Mouse (Mus musculus) embryonic stem cell, embryonic (primary cell): ENCODE measurements around the gene Atg2b.

Experiments
- CTCF ChIA-PET, 4 experiments: fragments of 300-600 bp in 2 of 4; fragments of 350-600 bp in 2 of 4; sonication (Branson Sonifier 250); formaldehyde crosslinking; loops; one replicate each; lab custom pipeline; 2022; ENCODE audit warnings: inconsistent platforms in 2 of 4; lab: Charles Lee
- POLR2A ChIA-PET, 4 experiments: fragments of 300-600 bp in 2 of 4; fragments of 350-600 bp in 2 of 4; sonication (Branson Sonifier 250); formaldehyde crosslinking; loops; one replicate each; lab custom pipeline; 2022; ENCODE audit warnings: antibody characterized with exemption in 4 of 4, inconsistent platforms in 1 of 4; lab: Charles Lee

Atg2b gene

GRCm38 (mm10) chr12:105584851-105585250 lies 100.2 kb downstream of the Atg2b start:
- POLR2A ChIA-PET, result interaction anchor here in 3 of 4 experiments (0.8 to 10.2 kb wide), 37 partner anchors 8 to 362 kb away, joined by 3 to 293 read pairs (median 5); partner anchors contain the start of genes Bdkrb2 (in 3 of the 3), Bdkrb1 (in 1 of the 3) and Tcl1 (in 1 of the 3)

GRCm38 (mm10) chr12:105583484-105583883 lies 101.5 kb downstream of the Atg2b start:
- ChIA-PET POLR2A (interaction anchor here in 3 of 4 experiments (0.7 to 10.2 kb wide), 16 partner anchors 9 to 359 kb away, joined by 3 to 293 read pairs (median 6); partner anchors contain the start of gene Bdkrb2 (in 3 of the 3)), CTCF (interaction anchor here (0.7 to 2.9 kb wide), 22 partner anchors 9 to 272 kb away, joined by 3 to 57 read pairs (median 12); partner anchors contain the start of gene Bdkrb2 (in 2 of the 4))

More at GRCm38 (mm10) chr12:105584851-105585250, 100.2 kb downstream of the Atg2b start:
- CTCF ChIA-PET, result interaction anchor here (0.5 to 2.9 kb wide), 111 partner anchors 9 to 892 kb away, joined by 3 to 57 read pairs (median 4); partner anchors contain the start of genes Bdkrb2 (in 3 of the 4) and Ak7 (in 1 of the 4)

- ChIA-PET CTCF (interaction anchor here in 3 of 4 experiments (0.7 to 2.5 kb wide), 4 partner anchors 84 to 90 kb away, joined by 3 to 11 read pairs (median 6); no protein-coding TSS in a partner anchor), POLR2A (interaction anchor here in 2 of 4 experiments (0.5 to 10.2 kb wide), 13 partner anchors 12 to 573 kb away, joined by 3 to 293 read pairs (median 3); partner anchors contain the start of gene Bdkrb2 (in 2 of the 2))
Observed at GRCm38 (mm10) chr12:105582486-105582885, 102.5 kb downstream of the Atg2b start.

GRCm38 (mm10) chr12:105580490-105580889 lies 104.5 kb downstream of the Atg2b start:
- POLR2A ChIA-PET, result interaction anchor here (0.6 to 10.2 kb wide), 43 partner anchors 9 to 683 kb away, joined by 3 to 293 read pairs (median 4); partner anchors contain the start of gene Bdkrb2 (in 3 of the 4)
- CTCF ChIA-PET, result interaction anchor here (0.6 to 2.5 kb wide), 12 partner anchors 18 to 477 kb away, joined by 3 to 20 read pairs (median 5); partner anchors contain the start of gene Bdkrb2 (in 2 of the 4)

- CTCF ChIA-PET, result interaction anchor here in 3 of 4 experiments (0.6 to 3.9 kb wide), 6 partner anchors 8 to 76 kb away, joined by 3 to 27 read pairs (median 4); no protein-coding TSS in a partner anchor
- POLR2A ChIA-PET, result interaction anchor here in 3 of 4 experiments (0.7 to 14.7 kb wide), 6 partner anchors 7 to 25 kb away, joined by 3 to 293 read pairs (median 30); partner anchors contain the start of gene Bdkrb2 (in 3 of the 3)
Observed at GRCm38 (mm10) chr12:105574356-105574755, 110.7 kb downstream of the Atg2b start.

- ChIA-PET POLR2A (interaction anchor here in 2 of 4 experiments (0.6 to 14.7 kb wide), 11 partner anchors 8 to 84 kb away, joined by 3 to 293 read pairs (median 5); partner anchors contain the start of gene Bdkrb2 (in 2 of the 2)), CTCF (interaction anchor here (0.7 to 3.9 kb wide), 5 partner anchors 9 to 75 kb away, joined by 3 to 27 read pairs (median 4); partner anchors contain the start of gene Bdkrb2 (in 1 of the 4))
Observed at GRCm38 (mm10) chr12:105572622-105573021, 112.4 kb downstream of the Atg2b start.

GRCm38 (mm10) chr12:105571867-105572266 lies 113.1 kb downstream of the Atg2b start:
- POLR2A ChIA-PET, result interaction anchor here in 2 of 4 experiments (0.6 to 14.7 kb wide), 10 partner anchors 8 to 60 kb away, joined by 3 to 293 read pairs (median 21); partner anchors contain the start of gene Bdkrb2 (in 2 of the 2)

More at GRCm38 (mm10) chr12:105571867-105572266, 113.1 kb downstream of the Atg2b start:
- CTCF ChIA-PET, result interaction anchor here in 2 of 4 experiments (1.2 to 3.9 kb wide), 3 partner anchors 13 to 74 kb away, joined by 4 to 27 read pairs (median 8); no protein-coding TSS in a partner anchor
